Mouse (Mus musculus): ENCODE data around the gene Sepsecs. TPM values are rescaled to one million over a fixed set of nuclear protein-coding genes. Genes with fewer than 3 reads are reported as not detected.

The Sepsecs gene
- polyA plus RNA-seq, 1 experiment from 2014 or later, result 7.6 TPM

- H3K36me3 ChIP-seq, result no peaks in the 10 kb centered on the region
- peaks cover 4% of the 10 kb centered on the region for H3K4me1 ChIP-seq (replicated peaks)
- no peak overlapping the region for H3K4me2 ChIP-seq
- H3K9ac ChIP-seq, result no peak overlapping the region
- H3K27ac ChIP-seq, result no peak overlapping the region
- no peak for DNase-seq
- WGBS (ENCODE audit: insufficient replicate concordance), result 56% methylated on average over 4 of the region's 4 CpGs
- H3K4me3 ChIP-seq (replicated peaks), result no peak overlapping the region
- no peaks in the 10 kb centered on the region for H3K9me3 ChIP-seq (replicated peaks)
- peaks cover 8% of the 10 kb centered on the region for H3K27me3 ChIP-seq
- ATAC-seq (ENCODE audit: low read depth), result no peak
Observed at GRCm38 (mm10) chr5:52674384-52675069, 5.0 kb upstream of the Sepsecs start.

GRCm38 (mm10) chr5:52673341-52673740 is 3.8 kb upstream of the Sepsecs start:
- ATAC-seq (ENCODE audit: low read depth), result no peak
- no peak overlapping the region for H3K27ac ChIP-seq
- DNase-seq, result no peak
- no peak overlapping the region for H3K4me2 ChIP-seq
- H3K36me3 ChIP-seq, result no peaks in the 10 kb centered on the region
- H3K4me1 ChIP-seq (replicated peaks), result peaks cover 9% of the 10 kb centered on the region
- H3K27me3 ChIP-seq, result peaks cover 8% of the 10 kb centered on the region
- H3K4me3 ChIP-seq (replicated peaks), result no peak overlapping the region
- no peak overlapping the region for H3K9ac ChIP-seq
- H3K9me3 ChIP-seq (replicated peaks), result no peaks in the 10 kb centered on the region
- 45% methylated on average over 9 of the region's 9 CpGs for WGBS (ENCODE audit: insufficient replicate concordance)

GRCm38 (mm10) chr5:52670745-52671144 is 1.2 kb upstream of the Sepsecs start:
- WGBS (ENCODE audit: insufficient replicate concordance), result 68% methylated on average over 3 of the region's 3 CpGs

GRCm38 (mm10) chr5:52666766-52667165 is 2.7 kb downstream of the Sepsecs start:
- H3K9ac ChIP-seq, result no peak overlapping the region
- peaks cover 19% of the 10 kb centered on the region for H3K4me1 ChIP-seq (replicated peaks)
- no peak overlapping the region for H3K27ac ChIP-seq
- no peak for DNase-seq
- no peaks in the 10 kb centered on the region for H3K27me3 ChIP-seq
- H3K4me3 ChIP-seq (replicated peaks), result no peak overlapping the region
- WGBS (ENCODE audit: insufficient replicate concordance), result 78% methylated on average over 3 of the region's 3 CpGs
- H3K36me3 ChIP-seq, result peaks cover 25% of the 10 kb centered on the region
- ATAC-seq (ENCODE audit: low read depth), result no peak
- no peaks in the 10 kb centered on the region for H3K9me3 ChIP-seq (replicated peaks)
- no peak overlapping the region for H3K4me2 ChIP-seq

More at GRCm38 (mm10) chr5:52670745-52671144, 1.2 kb upstream of the Sepsecs start:
- H3K4me2 ChIP-seq, result no peak overlapping the region
- no peak overlapping the region for H3K4me3 ChIP-seq (replicated peaks)
- peaks cover 19% of the 10 kb centered on the region for H3K4me1 ChIP-seq (replicated peaks)
- ATAC-seq (ENCODE audit: low read depth) (peak; percentile 6; the same call in 1 of the 2 replicates), DNase-seq (no peak)
- no peak overlapping the region for H3K27ac ChIP-seq
- H3K9ac ChIP-seq, result no peak overlapping the region
- H3K27me3 ChIP-seq, result peaks cover 8% of the 10 kb centered on the region
- H3K9me3 ChIP-seq (replicated peaks), result no peaks in the 10 kb centered on the region
- H3K36me3 ChIP-seq, result peaks cover 2% of the 10 kb centered on the region

GRCm38 (mm10) chr5:52657957-52658356 is 11.6 kb downstream of the Sepsecs start:
- Histone ChIP-seq H3K27ac (no peak overlapping the region), H3K9me3 (replicated peaks) (no peaks in the 10 kb centered on the region), H3K4me3 (replicated peaks) (no peak overlapping the region), H3K4me1 (replicated peaks) (no peaks in the 10 kb centered on the region), H3K36me3 (peaks cover 62% of the 10 kb centered on the region), H3K4me2 (no peak overlapping the region), H3K27me3 (no peaks in the 10 kb centered on the region), H3K9ac (no peak overlapping the region)
- 47% methylated on average over 4 of the region's 4 CpGs for WGBS (ENCODE audit: insufficient replicate concordance)
- ATAC-seq (ENCODE audit: low read depth), result no peak
- no peak for DNase-seq

GRCm38 (mm10) chr5:52657336-52657735 is 12.2 kb downstream of the Sepsecs start:
- no peaks in the 10 kb centered on the region for H3K9me3 ChIP-seq (replicated peaks)
- 59% methylated on average over 5 of the region's 5 CpGs for WGBS (ENCODE audit: insufficient replicate concordance)
- no peak overlapping the region for H3K4me2 ChIP-seq
- ATAC-seq (ENCODE audit: low read depth), result no peak
- H3K9ac ChIP-seq, result no peak overlapping the region
- no peak overlapping the region for H3K4me3 ChIP-seq (replicated peaks)
- H3K4me1 ChIP-seq (replicated peaks), result no peaks in the 10 kb centered on the region
- no peaks in the 10 kb centered on the region for H3K27me3 ChIP-seq
- no peak for DNase-seq
- peaks cover 64% of the 10 kb centered on the region for H3K36me3 ChIP-seq
- no peak overlapping the region for H3K27ac ChIP-seq

- H3K36me3 ChIP-seq, result peaks cover 66% of the 10 kb centered on the region
Observed at GRCm38 (mm10) chr5:52655992-52656391, 13.5 kb downstream of the Sepsecs start.

GRCm38 (mm10) chr5:52654961-52655360 is 14.5 kb downstream of the Sepsecs start:
- Histone ChIP-seq H3K4me3 (replicated peaks) (no peak overlapping the region), H3K9me3 (replicated peaks) (no peaks in the 10 kb centered on the region), H3K9ac (no peak overlapping the region), H3K27me3 (no peaks in the 10 kb centered on the region), H3K4me1 (replicated peaks) (no peaks in the 10 kb centered on the region), H3K36me3 (peaks cover 59% of the 10 kb centered on the region), H3K4me2 (no peak overlapping the region), H3K27ac (no peak overlapping the region)
- ATAC-seq (ENCODE audit: low read depth), result no peak
- DNase-seq, result no peak
- WGBS (ENCODE audit: insufficient replicate concordance), result 84% methylated on average over 5 of the region's 5 CpGs

More at GRCm38 (mm10) chr5:52655992-52656391, 13.5 kb downstream of the Sepsecs start:
- ATAC-seq (ENCODE audit: low read depth) (no peak), DNase-seq (no peak)
- Histone ChIP-seq H3K27me3 (no peaks in the 10 kb centered on the region), H3K4me2 (no peak overlapping the region), H3K4me1 (replicated peaks) (no peaks in the 10 kb centered on the region), H3K4me3 (replicated peaks) (no peak overlapping the region), H3K9me3 (replicated peaks) (no peaks in the 10 kb centered on the region), H3K27ac (no peak overlapping the region), H3K9ac (no peak overlapping the region)
- WGBS (ENCODE audit: insufficient replicate concordance), result 85% methylated on average over 8 of the region's 8 CpGs

GRCm38 (mm10) chr5:52652606-52653005 is 16.9 kb downstream of the Sepsecs start:
- Histone ChIP-seq H3K4me3 (replicated peaks) (no peak overlapping the region), H3K4me1 (replicated peaks) (no peaks in the 10 kb centered on the region), H3K9me3 (replicated peaks) (no peaks in the 10 kb centered on the region), H3K4me2 (no peak overlapping the region), H3K27me3 (no peaks in the 10 kb centered on the region), H3K27ac (no peak overlapping the region), H3K9ac (no peak overlapping the region), H3K36me3 (peaks cover 50% of the 10 kb centered on the region)
- ATAC-seq (ENCODE audit: low read depth) (no peak), DNase-seq (no peak)
- WGBS (ENCODE audit: insufficient replicate concordance), result 85% methylated on average over 7 of the region's 7 CpGs

GRCm38 (mm10) chr5:52652086-52652485 is 17.4 kb downstream of the Sepsecs start:
- Histone ChIP-seq H3K27me3 (no peaks in the 10 kb centered on the region), H3K27ac (no peak overlapping the region), H3K4me2 (no peak overlapping the region), H3K4me3 (replicated peaks) (no peak overlapping the region), H3K4me1 (replicated peaks) (no peaks in the 10 kb centered on the region), H3K9ac (no peak overlapping the region), H3K9me3 (replicated peaks) (no peaks in the 10 kb centered on the region), H3K36me3 (peaks cover 47% of the 10 kb centered on the region)
- WGBS (ENCODE audit: insufficient replicate concordance), result 83% methylated on average over 1 of the region's 1 CpGs
- ATAC-seq (ENCODE audit: low read depth) (no peak), DNase-seq (no peak)

GRCm38 (mm10) chr5:52643947-52644840 is 25.3 kb downstream of the Sepsecs start:
- 0 out of 2 replicates have a peak, but pooled peaks cover 2% of the 10 kb centered on the region for H3K4me1 ChIP-seq (replicated peaks)
- 71% methylated on average over 9 of the region's 9 CpGs for WGBS (ENCODE audit: insufficient replicate concordance)
- DNase-seq (no peak), ATAC-seq (ENCODE audit: low read depth) (no peak)
- no peak overlapping the region for H3K9ac ChIP-seq
- H3K4me3 ChIP-seq (replicated peaks), result no peak overlapping the region
- no peaks in the 10 kb centered on the region for H3K27me3 ChIP-seq
- no peak overlapping the region for H3K27ac ChIP-seq
- no peaks in the 10 kb centered on the region for H3K9me3 ChIP-seq (replicated peaks)
- H3K36me3 ChIP-seq, result peaks cover 63% of the 10 kb centered on the region
- H3K4me2 ChIP-seq, result no peak overlapping the region

All from liver, embryonic 13.5 days (tissue).